Mouse (Mus musculus): ENCODE measurements around the gene Gm20388.
A peak's percentile ranks its signal among the peaks of the same experiment; 100 is the strongest.

The Gm20388 gene

DNA sequence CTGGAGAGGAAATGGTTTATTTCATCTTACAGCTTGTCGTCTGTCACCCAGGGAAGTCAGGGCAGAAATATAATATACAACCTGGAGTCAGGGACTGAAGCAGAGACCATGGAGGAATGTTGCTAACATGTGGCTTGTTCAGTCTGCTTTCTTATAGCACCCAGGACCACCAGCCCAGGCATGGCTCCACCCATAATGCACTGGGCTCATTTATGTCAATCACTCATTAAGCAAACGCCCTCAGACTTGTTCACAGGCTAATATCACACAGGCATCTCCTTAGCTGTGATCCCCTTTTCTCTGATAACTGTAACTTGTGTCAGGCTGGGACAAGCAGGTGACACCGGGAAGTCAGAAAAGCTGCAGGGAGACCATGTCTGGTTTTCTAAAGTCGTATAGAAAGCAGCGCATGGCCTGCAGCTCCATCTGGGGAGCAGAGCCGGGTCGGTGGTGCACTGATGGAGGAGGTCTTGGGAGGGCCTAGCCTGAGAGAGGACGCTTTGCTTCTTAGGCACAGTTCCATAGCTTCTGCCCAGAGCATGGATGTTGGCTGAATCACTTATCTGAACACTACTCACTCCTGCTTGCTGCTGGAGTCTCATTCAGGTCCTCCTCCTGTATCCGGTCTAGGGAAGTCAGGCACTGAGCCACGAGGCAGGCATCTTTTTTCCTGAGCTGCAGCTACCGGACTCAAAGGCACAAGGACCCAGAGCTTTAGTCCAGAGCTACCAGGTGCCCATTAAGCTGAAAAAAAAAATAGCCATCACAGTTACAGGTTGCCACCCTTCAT lies 1252.5 kb downstream of the Gm20388 start:
- no peak for DNase-seq

DNA sequence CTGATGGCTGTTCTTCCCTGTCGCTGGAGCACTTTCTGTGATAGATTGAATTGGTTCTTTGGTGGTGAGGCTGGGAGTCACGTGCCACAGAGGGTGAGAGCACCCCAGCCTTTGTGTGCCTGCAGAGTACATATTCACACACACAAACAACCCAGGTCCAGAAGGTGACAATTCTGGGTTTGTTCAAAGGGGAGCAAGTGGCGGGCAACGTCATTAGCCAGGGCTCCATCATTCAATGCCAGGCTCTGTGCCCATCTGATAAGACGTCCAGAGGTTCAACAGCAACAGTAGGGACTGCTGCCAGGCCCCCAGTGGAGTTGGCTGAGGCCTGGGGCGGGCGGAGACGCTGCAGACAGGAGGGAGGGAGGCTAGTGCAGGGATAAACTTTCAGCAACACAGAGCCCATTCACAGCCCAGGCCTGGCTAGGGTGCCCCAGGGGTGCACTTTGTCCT lies 1253.4 kb downstream of the Gm20388 start:
- no peak for DNase-seq

DNA sequence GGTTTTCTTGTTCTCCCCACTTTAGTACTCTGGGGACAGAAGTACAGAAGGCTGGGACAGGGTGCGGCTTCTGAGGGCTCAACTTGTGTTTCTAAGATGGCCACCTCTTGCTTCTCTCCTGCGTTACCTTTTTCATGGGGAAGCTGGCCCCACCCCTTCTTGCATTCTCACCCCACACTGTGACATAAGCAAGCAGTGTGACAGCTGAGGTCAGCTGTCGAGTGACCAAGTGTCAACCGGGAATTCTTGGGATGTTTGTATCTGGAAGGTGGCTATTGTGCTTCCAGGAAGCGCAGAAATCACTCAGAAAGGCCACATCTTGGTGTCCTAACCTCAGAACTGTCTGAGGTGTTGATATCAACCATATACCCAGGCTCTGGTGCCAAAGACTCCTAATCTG lies 1257.4 kb downstream of the Gm20388 start:
- DNase-seq: no peak

DNA sequence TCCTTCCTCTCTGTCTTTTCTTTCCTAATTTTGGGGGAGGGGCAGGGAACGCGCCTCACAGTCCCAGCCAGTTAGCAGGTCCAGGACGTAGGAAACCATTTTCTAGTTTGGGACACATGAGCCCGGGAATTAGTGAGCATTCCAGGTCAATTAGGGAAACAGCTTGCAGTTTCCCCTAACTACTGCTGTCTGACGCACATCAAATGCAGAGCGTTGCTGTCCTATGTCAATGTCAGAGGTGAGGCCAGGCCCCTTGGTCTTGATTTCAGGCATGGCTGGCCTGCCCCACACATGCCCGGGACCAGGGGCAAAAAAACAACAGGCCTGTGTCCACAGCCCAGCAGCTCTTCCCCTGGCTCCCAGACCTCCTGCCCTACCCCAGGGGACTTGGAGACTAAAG lies 1259.5 kb downstream of the Gm20388 start:
- DNase-seq: no peak

DNA sequence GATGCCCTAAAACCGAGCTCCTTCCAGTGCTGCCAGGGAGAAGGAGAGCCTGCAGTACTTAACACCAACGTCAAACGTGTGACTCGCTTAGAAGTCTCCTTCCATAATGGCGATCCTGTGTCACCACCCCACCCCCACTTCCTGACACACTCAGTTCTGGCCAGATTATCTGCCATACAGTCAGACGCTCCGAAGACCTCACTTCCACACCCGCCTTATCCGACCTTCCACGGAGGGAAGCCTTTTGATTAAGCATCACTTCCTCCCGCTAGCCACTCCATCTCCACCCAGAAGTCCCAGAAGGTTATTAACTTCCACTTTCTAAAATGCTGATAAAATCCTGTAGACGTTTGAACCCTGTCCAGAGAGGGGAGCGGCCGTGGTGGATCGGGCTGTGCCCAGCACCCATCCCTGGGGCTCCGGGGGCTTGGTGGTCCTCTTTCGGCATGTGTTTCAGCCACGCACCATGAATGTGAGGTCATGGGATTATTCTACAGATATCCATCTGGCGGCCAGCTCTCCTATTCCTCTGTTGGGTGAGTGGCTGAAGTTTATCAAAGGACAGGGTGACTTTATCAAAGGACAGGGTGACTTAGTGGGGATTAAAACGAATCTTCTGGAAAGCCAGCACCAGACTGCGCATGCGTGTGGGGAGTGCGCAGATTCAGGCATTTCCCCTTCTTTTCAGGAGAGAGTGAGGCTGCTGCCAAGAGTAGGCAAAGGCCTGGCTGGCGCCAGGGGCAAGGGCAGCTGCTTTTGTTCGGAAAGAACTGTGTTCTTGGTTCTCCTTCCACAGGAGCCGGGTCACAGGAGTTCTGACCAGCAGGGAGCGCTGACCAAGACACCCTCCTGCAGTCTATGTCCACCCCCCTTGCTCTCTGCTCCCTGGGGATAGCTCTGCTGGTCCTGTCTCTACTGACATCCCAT lies 1260.2 kb downstream of the Gm20388 start:
- peak; percentile 13 for DNase-seq

DNA sequence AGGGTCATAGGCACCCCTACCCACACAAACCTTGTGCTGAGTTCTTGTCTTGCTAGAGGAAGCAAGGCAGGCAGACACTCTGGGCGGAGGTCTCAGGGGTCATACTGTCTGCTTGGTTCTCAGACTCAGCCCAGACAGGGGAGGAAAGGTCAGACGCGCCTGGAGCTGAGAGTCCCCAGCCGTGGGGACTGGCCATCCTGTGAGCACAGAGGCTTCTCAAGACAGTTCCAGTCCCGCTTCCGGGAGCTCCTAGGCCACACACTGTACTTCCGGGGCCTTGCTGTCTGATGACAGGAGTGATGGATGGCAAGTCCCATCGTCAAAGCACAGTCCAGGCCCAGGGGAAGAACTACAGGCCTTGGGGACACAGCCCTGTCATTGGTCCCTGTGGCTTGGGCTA lies 1261.9 kb downstream of the Gm20388 start:
- DNase-seq: no peak

DNA sequence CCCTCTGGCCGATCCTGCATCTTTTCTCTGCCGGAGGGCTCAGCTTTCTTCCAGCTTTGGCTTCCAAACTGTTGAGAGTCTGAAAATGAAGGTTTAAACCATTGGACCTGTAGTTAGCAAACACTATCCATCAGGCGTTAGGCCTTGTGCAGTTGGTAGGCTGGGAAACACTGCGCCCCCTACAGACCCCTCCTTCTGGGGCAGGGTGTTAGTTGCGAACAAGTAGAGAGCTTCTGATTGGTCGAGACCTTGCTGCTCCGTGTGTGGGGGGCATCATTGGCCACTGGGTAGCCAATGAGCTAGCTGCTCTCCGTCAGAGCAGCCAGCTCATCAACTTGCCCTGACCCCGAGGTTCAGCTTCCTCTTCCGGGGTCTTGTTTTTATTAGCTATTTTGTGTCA lies 1263.5 kb downstream of the Gm20388 start:
- no peak for DNase-seq

DNA sequence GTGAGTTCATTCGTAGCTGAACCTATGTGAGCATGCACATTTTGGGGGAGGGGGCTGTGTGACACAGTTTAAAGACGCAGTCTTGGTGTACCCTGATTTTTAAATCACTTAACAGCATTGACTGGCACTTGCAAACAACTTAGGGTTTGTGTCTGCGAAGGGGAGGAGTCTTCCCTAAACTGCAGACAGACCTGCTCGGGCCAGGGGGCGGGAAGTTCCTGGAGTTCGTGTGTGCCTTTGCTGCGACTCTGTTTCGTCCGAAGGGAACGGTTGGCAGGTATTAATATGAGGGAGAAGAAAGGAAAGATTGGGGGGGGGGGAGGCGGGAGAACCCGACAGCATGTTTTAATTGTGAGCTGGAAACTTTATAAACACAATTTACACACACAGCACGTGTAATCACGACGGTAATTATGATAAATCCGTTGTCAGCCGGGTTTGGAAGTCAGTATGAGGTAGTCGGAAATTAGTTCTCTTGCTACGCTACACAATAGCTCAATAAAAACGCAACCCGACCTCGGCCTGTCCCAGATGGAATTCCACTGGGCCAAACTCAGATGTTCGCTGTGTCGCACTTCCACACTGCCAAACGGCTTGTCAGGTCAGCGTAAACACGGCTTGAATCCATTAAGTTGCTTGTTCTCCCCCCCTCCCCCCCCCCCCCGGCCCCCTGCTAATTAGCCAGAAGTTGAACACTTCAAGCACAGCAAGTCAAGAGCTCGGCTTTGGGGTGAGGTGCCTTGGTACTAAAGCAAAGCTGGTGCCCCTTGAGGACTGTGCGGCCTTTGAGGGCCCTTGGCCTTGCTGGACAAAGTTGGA lies 1264.3 kb downstream of the Gm20388 start:
- no peak for DNase-seq

DNA sequence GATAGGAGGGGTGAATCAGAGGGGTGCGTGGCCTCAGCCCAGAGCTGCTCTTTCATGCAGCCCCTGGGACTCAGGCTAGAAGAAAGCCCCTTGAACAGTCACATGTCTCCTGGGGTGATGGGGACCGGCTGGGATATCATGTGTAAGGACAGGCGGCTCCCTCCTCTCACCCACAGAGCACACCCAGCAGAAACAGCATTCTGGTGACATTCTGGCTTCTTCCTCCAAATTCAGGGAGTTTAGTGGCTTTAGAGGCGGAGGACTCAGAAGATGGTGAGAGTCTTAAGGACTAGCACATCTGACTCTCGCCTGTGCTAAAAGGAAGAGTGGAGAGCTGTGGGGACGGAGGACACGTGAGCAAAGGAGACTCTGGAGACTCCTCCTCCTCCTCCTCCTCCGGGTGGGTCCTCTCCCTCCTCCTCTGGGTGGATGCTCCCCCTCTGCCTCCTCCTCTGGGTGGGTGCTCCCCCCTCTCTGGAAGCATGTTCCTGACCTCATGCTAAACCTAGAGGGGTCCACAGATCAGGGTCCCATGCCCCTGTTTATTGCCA lies 1265.0 kb downstream of the Gm20388 start:
- no peak for DNase-seq

DNA sequence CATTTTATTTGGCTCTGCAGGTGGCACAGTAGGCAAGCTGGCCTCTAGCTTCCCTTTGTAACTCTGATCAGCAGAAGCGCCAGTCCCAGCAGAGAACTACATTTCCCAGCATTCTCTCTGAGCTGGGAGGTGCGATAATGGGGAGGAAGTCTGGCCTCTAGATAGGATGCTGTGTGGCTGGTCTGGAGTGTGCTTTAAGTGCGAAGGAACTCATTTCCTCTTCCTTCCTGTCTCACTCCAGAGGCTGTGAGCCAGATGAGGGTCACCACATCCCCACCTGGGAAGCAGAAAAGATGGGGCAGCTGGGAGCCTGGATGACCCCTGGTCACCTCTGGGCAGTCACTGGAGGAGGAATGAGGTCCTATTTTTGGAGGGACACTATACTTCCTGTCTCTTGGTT lies 1265.7 kb downstream of the Gm20388 start:
- peak in 1 of 2 experiments; percentile 3 for DNase-seq

DNA sequence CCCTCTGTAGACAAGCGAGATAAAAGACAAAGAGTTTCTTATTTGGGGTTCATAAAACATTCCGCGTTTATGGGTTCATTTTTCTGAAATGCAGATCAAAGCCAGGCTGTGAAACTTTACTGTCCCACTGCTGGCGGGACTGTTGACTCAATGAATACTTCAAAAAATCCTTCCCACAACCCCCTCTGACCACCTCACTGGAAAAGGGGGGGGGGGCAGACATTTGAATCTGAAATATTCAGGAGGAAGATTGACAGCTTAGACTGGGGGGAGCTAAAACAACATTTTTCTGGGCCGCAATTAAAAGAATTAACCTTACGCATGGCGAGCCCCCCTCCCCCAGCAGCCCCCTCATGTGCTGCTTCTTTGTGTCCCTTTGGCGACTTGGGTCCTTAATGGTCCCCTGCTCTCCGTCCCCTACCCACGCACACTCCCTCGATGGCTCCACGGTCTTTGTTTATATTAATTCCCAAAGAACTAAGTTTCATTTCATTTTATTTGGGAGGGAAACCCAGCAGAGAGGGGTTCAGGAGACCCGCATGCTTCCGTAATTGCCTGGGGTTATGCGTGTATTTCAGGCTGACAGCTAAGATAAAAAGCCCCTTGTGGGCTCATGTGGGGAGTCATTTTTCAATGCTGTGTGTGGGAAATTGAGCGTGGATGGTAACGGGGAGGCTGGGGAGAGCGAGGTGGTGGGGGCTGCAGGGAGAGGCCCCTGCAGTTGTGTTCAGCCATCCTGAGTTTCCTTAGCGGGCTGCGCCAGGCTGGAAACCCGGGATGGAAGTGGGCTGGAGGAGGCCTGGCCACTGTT lies 1270.0 kb downstream of the Gm20388 start:
- DNase-seq: no peak

DNA sequence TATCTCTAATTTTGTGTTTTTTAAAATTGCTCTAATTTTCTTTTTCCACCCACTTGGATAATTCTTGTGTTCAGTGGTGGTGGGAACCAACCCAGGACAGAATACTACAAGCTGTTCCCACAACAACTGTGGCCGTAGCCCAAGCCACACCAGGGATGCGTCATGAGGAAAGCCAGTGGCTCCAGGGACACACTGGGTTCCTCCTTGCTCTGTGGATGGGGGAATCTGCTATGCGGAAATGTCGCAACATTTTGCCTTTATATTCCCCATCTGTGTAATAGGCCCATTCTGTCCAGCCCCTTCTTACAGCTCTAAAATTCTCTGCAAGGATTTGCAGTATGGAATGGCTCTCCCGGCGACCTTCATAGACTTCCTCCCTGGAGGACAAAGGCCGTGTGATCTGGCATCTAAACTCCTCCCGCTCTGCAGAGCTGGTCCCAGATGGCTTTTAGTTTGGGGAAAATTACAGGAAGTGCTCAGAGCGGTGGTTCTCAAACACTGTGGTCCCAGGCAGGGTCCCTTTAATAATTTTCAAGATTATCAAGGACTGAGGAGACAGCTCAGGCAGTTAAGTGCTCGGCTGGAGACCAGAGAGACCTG lies 1270.7 kb downstream of the Gm20388 start:
- no peak for DNase-seq

DNA sequence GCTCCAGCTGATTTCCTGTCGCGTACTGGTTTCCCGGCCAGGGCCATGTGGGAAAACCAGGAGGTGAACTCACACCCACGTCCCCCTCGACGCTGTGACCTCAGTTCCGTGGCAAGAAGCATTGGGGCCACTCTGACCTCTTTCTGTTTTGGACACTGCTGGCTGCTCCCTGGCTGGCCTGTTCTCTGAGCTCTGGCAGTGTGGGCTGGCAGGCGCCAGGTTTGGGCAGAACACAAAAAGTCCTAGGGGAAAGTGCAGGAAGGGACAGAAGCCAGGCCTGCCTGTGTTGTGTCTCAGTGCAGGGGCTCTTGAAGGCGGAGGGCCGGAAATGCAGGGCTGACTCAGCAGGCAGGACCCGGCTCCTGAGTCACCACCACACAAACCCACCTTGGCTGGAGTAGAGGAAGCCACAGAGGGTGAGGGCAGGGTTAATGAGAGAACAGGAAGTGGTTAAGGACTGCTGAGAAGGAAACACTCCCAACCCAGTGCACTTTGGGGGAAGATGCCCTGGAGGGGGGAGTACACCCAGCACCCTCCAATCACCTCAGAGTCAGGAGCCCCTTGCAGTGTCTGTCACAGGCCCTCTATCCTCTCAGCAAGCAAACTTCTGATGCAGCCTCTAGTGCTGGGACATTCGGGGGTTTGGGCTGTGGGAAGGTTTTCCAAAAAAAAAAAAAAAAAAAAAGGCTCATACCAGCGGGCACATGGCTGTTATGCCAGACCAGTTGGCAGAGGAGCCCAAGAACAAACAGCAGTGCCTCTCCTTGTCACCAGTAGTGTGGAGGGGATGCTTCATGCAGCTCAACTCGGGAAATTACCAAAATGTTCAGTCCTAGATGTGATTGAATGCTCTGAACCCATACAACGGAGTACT lies 1277.1 kb downstream of the Gm20388 start:
- no peak for DNase-seq

DNA sequence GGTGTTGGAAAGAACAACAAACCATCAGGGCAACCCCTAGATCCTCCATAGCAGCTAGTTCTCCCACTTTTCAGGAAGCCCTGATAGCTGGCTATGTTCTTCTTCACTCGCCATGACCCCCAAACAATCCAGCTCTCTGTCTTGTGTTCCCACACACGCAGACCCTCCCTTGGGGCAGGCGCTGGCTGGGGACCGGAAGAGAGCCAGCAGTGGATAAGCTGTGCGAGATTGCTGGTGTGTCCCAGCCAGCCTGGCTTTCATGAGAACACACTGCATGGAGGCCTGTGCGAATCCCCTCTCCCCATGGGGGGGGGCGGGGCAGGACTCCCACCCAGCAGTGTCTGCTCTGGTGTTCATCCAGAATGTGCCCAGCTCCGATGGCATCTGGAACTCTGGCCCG lies 1278.4 kb downstream of the Gm20388 start:
- no peak for DNase-seq

DNA sequence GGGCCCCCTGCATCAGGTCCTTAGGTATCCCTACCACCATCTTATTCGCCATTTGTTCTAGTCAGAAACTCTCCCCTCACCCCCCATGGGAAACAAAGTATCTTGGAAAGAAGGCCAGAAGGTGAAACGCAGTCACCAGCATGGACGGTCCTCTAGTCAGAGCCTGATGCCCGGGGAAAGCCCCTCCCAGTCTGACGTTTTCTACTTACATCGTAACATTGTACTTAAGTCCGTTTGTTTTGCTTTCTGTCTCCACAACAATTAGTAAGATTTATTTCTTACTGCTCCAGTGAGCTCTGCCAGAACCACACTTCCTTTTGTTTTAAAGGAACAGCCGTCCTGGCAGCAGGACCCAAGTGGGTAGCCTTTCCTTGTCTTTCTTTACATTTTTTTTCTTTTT lies 1281.8 kb downstream of the Gm20388 start:
- DNase-seq: no peak

DNA sequence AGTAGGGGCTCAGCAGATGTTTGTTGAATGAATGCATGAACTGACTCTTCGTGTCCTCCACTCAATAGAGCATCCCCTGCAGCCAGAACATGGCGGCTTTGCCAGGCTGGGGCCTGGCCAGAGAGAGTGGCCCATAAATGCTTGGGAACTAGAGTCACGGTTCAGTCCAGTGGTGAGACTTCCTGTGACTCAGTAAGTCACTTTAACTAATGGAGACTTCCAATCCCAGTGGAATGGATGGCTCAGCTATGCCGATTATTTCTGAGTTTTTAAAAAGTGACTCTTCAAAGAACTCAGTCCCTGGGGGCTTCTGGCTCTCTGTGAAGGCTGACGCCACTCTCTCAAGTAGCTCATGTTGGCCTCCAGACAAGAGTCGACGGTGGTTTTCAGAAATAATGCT lies 1285.3 kb downstream of the Gm20388 start:
- no peak for DNase-seq

DNA sequence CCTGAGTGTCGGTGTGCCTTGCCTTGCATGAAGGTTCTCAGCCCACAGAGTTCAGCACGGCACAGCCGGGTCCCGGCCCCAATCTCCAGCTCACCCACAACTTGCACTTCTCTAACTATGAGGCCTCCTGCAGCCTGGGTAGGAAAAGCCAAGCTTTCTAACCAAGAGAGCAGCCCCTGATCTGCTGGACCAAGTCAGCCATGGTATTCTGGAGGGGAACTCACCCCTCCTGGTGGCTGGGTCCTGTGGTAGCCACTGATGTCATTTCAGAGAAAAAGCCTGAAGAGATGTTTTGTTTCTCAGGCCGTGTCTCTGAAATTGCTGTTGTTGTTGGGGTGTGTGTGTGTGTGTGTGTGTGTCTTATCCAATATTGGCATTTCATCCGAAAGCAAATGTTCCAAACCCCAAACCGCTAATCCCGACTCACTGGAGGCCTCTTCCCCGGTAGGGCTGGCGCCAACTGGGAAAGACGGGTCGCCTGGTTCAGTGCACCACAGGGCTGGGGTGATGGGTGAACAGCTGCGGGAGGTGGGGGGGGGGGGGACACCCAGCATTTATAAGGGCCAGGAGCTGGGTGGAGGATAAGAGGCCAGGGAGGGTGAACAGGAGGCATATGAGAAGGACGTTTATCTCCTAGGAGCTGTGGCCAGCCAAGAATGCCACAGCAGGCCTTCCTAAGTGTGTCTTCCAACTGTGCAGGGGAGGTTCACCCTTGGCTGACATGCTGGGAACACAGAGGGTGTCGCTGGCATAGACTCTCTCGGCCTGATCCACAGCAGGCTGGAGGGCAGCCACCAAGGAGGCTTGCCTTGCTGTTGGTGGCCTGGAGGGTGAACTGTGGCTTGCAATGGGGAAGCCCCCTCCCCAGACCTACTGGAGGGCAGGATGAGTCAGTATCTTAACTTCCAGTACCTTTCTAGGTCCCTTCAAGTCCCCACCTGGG lies 1286.4 kb downstream of the Gm20388 start:
- no peak for DNase-seq

DNA sequence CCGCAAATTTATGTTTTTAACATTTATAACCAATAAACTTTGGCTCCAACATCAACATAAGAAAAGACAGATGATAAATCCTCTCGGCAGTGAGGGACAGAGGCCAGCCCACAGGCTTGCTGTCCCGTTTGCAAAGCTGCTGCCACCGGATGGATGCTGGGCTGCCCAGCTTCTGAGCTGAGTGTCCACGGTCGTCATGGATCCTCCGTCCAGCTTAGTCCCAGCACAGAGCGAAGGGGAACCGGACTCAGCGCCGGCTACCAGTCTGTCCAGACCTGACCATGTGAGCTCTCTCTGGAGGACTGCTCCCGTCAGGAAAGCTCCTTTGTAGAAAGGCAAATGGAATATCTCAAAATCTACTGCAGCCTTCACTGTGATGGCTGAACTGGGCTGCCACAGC lies 1289.4 kb downstream of the Gm20388 start:
- no peak for DNase-seq

DNA sequence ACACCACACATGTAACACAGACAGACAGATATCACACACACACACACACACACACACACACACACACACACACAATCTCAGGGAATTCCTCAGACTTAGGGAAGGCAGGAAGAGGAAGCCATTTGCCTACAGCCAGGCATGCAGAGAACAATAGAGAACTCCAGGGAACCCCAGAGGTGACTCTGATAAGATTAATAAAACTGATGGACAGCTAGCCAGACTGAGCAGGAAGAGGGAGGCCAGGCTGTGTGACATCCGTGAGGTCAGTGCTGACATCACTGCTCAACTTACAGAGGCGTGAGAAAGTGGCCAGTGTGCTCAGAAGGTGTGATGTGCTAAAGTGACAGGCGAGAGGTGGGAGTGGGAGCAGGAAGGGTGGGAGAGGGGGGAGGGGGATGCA lies 1290.3 kb downstream of the Gm20388 start:
- no peak for DNase-seq
